Mouse (Mus musculus) limb, embryonic 14.5 days (tissue): ENCODE data around the gene Nfkbia. TPM values are rescaled to one million over a fixed set of nuclear protein-coding genes. Genes with fewer than 3 reads are reported as not detected.

Experiments used
- ATAC-seq: fragments of 200-750 bp; cut with Nextera tagmentation; 2 replicates; pipeline ENCODE4 v1.8.0; 2017; ENCODE audit warnings: low read depth, moderate number of reproducible peaks, moderate TSS enrichment; ENCODE audit not compliant: low FRiP score
- DNase-seq: peaks from one replicate; pipeline ENCODE4 v3.0.0-alpha.2; 2015; ENCODE audit warnings: low spot score
- H3K27ac ChIP-seq: fragments of 300-500 bp; sonication (generic); replicated peaks from 2 replicates; pipeline ENCODE4 v1.5.1; 2014; ENCODE audit warnings: low read depth, mild to moderate bottlenecking, low read length, moderate library complexity, mixed read lengths
- H3K27me3 ChIP-seq: fragments of 300-500 bp; sonication (generic); 2 replicates; pipeline ENCODE4 v1.6.1; 2014; ENCODE audit warnings: low read length, mixed read lengths; ENCODE audit not compliant: control insufficient read depth, insufficient read depth
- H3K36me3 ChIP-seq: fragments of 300-500 bp; sonication (generic); 2 replicates; pipeline ENCODE4 v1.6.1; 2014; ENCODE audit warnings: mild to moderate bottlenecking, low read length, moderate library complexity, mixed read lengths; ENCODE audit not compliant: control insufficient read depth, insufficient read depth
- H3K4me1 ChIP-seq: fragments of 300-500 bp; sonication (generic); 2 replicates; pipeline ENCODE4 v1.6.1; 2014; ENCODE audit warnings: antibody characterized with exemption, low read length, mixed read lengths; ENCODE audit not compliant: control insufficient read depth, insufficient read depth
- H3K4me2 ChIP-seq: fragments of 300-500 bp; sonication (generic); replicated peaks from 2 replicates; pipeline ENCODE4 v1.6.1; 2014; ENCODE audit warnings: low read depth, mild to moderate bottlenecking, low read length, moderate library complexity; ENCODE audit not compliant: severe bottlenecking
- H3K4me3 ChIP-seq: fragments of 300-500 bp; sonication (generic); replicated peaks from 2 replicates; pipeline ENCODE4 v1.5.1; 2014; ENCODE audit warnings: low read length
- H3K9ac ChIP-seq: fragments of 300-500 bp; sonication (generic); 2 replicates; pipeline ENCODE4 v1.6.1; 2014; ENCODE audit warnings: mild to moderate bottlenecking, low read depth, low read length, moderate library complexity; ENCODE audit not compliant: severe bottlenecking
- H3K9me3 ChIP-seq: fragments of 300-500 bp; sonication (generic); 2 replicates; pipeline ENCODE4 v1.6.1; 2016; ENCODE audit warnings: low read length; ENCODE audit not compliant: control insufficient read depth
- POLR2A ChIP-seq: fragments of 200-500 bp; IDR thresholded peaks from 2 replicates; pipeline ENCODE4 v1.8.0; 2012; ENCODE audit warnings: inconsistent platforms, mild to moderate bottlenecking, moderate library complexity, borderline replicate concordance; ENCODE audit not compliant: insufficient read depth, insufficient read length; ENCODE audit errors: extremely low read depth
- WGBS: fragments of 180-500 bp; shearing (Covaris S2); extraction: QIAGEN DNeasy Blood & Tissue Kit; methylation state at CpG from one replicate; pipeline ENCODE4 v1.1.7; 2014; 5-methylcytosine and 5-hydroxymethylcytosine counted together
- polyA plus RNA-seq, 2 experiments: library from polyadenylated mRNA; depleted of rRNA in 1 of 2; stranded (reverse) in 1 of 2; unstranded in 1 of 2; fragments of >200 nt; fragmentation: Nextera tagmentation in 1 of 2; extraction: Ambion mirVana in 1 of 2; gene quantifications; 2 replicates each; pipeline versions ENCODE4 v1.2.1 to v1.2.3; 2012 to 2014

The Nfkbia gene
- polyA plus RNA-seq, 2 experiments = 76.0 to 111 TPM

DNA sequence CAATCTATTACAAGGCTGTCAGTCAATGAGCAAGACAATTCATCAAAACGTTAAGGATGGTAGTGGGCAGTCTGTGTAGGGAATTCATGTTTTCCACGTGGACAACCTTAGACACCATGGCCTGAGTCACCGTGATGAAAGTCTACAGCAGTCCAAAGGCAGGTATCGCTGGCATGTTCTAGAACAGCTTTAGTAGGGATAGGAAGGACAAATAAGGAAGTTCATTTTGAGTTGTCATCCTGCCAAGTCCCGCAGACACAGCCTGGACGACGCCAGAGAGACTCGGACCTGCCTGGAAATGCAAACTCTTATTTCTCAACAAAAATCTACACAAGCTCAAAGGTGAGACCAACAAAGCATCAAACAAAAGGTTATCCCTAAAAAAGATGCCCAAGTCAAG is 32.7 kb downstream of the Nfkbia start:
- peaks cover 43% of the 10 kb centered on the region for H3K4me1 ChIP-seq
- no peak overlapping the region for H3K9ac ChIP-seq
- WGBS = 76% methylated on average over 8 of the region's 8 CpGs
- DNase-seq (no peak), ATAC-seq (no peak)
- no peaks in the 10 kb centered on the region for H3K27me3 ChIP-seq
- no peak overlapping the region for H3K4me3 ChIP-seq
- no peak for TF ChIP-seq POLR2A
- H3K27ac ChIP-seq = no peak overlapping the region
- no peaks in the 10 kb centered on the region for H3K36me3 ChIP-seq
- H3K9me3 ChIP-seq = no peaks in the 10 kb centered on the region
- H3K4me2 ChIP-seq = no peak overlapping the region

GRCm38 (mm10) chr12:55456893-55457292 is 35.6 kb downstream of the Nfkbia start:
- DNase-seq = no peak
- H3K27ac ChIP-seq = no peak overlapping the region
- H3K9ac ChIP-seq = no peak overlapping the region
- H3K4me1 ChIP-seq = peaks cover 34% of the 10 kb centered on the region
- H3K9me3 ChIP-seq = no peaks in the 10 kb centered on the region
- no peak for TF ChIP-seq POLR2A
- H3K4me2 ChIP-seq = no peak overlapping the region
- 84% methylated on average over 5 of the region's 5 CpGs for WGBS
- H3K4me3 ChIP-seq = no peak overlapping the region
- no peaks in the 10 kb centered on the region for H3K36me3 ChIP-seq
- ATAC-seq = no peak
- no peaks in the 10 kb centered on the region for H3K27me3 ChIP-seq

DNA sequence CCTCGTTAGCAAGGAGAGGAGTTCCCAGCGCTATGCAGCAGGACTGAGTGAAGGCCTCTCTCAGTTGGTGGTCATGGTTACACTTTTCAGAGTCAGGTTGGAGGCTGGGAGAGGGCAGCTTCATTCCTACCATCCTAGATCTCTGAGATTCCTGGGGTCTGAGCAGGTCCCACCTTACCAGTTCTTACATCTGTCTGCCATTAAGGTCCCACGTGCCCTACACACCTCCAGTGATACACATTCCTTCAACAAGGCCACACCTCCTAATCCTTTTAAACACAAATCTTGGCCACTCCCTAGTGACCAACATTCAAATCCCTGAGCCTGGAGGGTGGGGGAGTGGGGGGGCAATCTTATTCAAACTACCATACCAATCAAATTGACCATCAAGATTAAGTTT is 36.3 kb downstream of the Nfkbia start:
- H3K4me2 ChIP-seq = no peak overlapping the region
- H3K9ac ChIP-seq = no peak overlapping the region
- TF ChIP-seq POLR2A = no peak
- no peaks in the 10 kb centered on the region for H3K9me3 ChIP-seq
- ATAC-seq = no peak
- no peak for DNase-seq
- no peaks in the 10 kb centered on the region for H3K36me3 ChIP-seq
- H3K27me3 ChIP-seq = no peaks in the 10 kb centered on the region
- WGBS = 55% methylated on average over 3 of the region's 3 CpGs
- H3K4me3 ChIP-seq = no peak overlapping the region
- peaks cover 26% of the 10 kb centered on the region for H3K4me1 ChIP-seq
- no peak overlapping the region for H3K27ac ChIP-seq

GRCm38 (mm10) chr12:55455206-55455605 is 37.2 kb downstream of the Nfkbia start:
- H3K9ac ChIP-seq = no peak overlapping the region
- H3K9me3 ChIP-seq = no peaks in the 10 kb centered on the region
- H3K27me3 ChIP-seq = no peaks in the 10 kb centered on the region
- H3K36me3 ChIP-seq = no peaks in the 10 kb centered on the region
- no peak overlapping the region for H3K27ac ChIP-seq
- ATAC-seq (no peak), DNase-seq (no peak)
- no peak overlapping the region for H3K4me3 ChIP-seq
- WGBS = 80% methylated on average over 9 of the region's 10 CpGs
- peaks cover 19% of the 10 kb centered on the region for H3K4me1 ChIP-seq
- no peak overlapping the region for H3K4me2 ChIP-seq
- TF ChIP-seq POLR2A = no peak

DNA sequence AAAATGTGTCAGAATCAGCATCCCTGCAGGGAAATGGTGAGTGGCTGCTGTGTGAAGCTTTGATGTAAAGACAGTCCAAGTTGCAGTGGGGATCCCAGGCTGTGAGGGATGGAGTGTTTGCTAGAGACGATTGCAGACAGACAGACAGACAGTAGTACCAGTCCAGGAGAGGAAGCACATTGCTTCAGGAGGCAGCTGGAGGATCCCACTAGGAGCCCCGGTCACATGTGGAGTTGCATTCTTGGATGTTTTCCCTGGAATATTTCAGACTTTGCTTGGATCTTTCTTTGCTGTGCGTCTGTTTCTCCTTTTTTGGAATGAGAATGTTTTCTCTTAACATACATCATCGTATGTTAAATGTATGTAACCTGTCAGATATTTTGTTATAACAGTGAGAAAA is 38.5 kb downstream of the Nfkbia start:
- H3K4me2 ChIP-seq = no peak overlapping the region
- no peak overlapping the region for H3K9ac ChIP-seq
- no peaks in the 10 kb centered on the region for H3K36me3 ChIP-seq
- TF ChIP-seq POLR2A = no peak
- DNase-seq = no peak
- no peaks in the 10 kb centered on the region for H3K9me3 ChIP-seq
- ATAC-seq = no peak
- H3K4me3 ChIP-seq = no peak overlapping the region
- H3K4me1 ChIP-seq = peaks cover 18% of the 10 kb centered on the region
- H3K27ac ChIP-seq = no peak overlapping the region
- no peaks in the 10 kb centered on the region for H3K27me3 ChIP-seq
- 67% methylated on average over 4 of the region's 4 CpGs for WGBS

- 43% methylated on average over 5 of the region's 5 CpGs for WGBS
- DNase-seq (no peak), ATAC-seq (no peak)
- Histone ChIP-seq H3K4me1 (peaks cover 18% of the 10 kb centered on the region), H3K4me2 (no peak overlapping the region), H3K27me3 (no peaks in the 10 kb centered on the region), H3K36me3 (no peaks in the 10 kb centered on the region), H3K9ac (no peak overlapping the region), H3K27ac (peak overlapping the region; percentile 45; the same call in 1 of the 2 replicates), H3K4me3 (no peak overlapping the region), H3K9me3 (no peaks in the 10 kb centered on the region)
- no peak for TF ChIP-seq POLR2A
Measured at GRCm38 (mm10) chr12:55452839-55453238, 39.6 kb downstream of the Nfkbia start.
